Mouse (Mus musculus) spleen, adult 2 months (tissue): ENCODE results near the gene Ndufaf3. TPM values are rescaled to one million over a fixed set of nuclear protein-coding genes. Genes with fewer than 3 reads are reported as not detected.
A peak's percentile ranks its signal among the peaks of the same experiment; 100 is the strongest.

Experiments used
- DNase-seq, 2 experiments: peaks; one replicate each; pipeline versions ENCODE4 v3.0.0 to v3.0.0-alpha.2; 2012 to 2021; ENCODE audit warnings: low spot score in 2 of 2, low read depth in 1 of 2
- H3K27ac ChIP-seq: fragments of 200-500 bp; 2 replicates; pipeline ENCODE4 v1.5.1; 2012; ENCODE audit warnings: low read length, inconsistent platforms; ENCODE audit not compliant: insufficient read depth
- H3K27me3 ChIP-seq: fragments of 200-500 bp; 2 replicates; pipeline ENCODE4 v1.6.1; 2012; ENCODE audit warnings: mild to moderate bottlenecking, moderate library complexity, low read length, inconsistent platforms; ENCODE audit not compliant: control insufficient read depth, insufficient read depth
- H3K36me3 ChIP-seq: fragments of 200-500 bp; 2 replicates; pipeline ENCODE4 v1.6.1; 2012; ENCODE audit warnings: mild to moderate bottlenecking, low read length, inconsistent platforms; ENCODE audit not compliant: control insufficient read depth, insufficient read depth
- H3K4me1 ChIP-seq: fragments of 200-500 bp; 2 replicates; pipeline ENCODE4 v1.6.1; 2011; ENCODE audit warnings: inconsistent platforms; ENCODE audit not compliant: control insufficient read depth, insufficient read depth, insufficient read length
- H3K4me3 ChIP-seq: fragments of 200-500 bp; 2 replicates; pipeline ENCODE4 v1.5.1; 2011; ENCODE audit warnings: mild to moderate bottlenecking, inconsistent platforms; ENCODE audit not compliant: insufficient read depth, insufficient read length; ENCODE audit errors: extremely low read depth
- CTCF ChIP-seq: fragments of 200-500 bp; IDR thresholded peaks from 2 replicates; pipeline ENCODE4 v1.5.1; 2011; ENCODE audit warnings: mild to moderate bottlenecking, inconsistent platforms; ENCODE audit not compliant: insufficient read depth, insufficient read length, insufficient replicate concordance; ENCODE audit errors: extremely low read depth
- POLR2A ChIP-seq: fragments of 200-500 bp; IDR thresholded peaks from 2 replicates; pipeline ENCODE4 v1.6.1; 2011; ENCODE audit warnings: low read depth, low read length, inconsistent platforms
- WGBS: fragments of 180-500 bp; shearing (Covaris S2); methylation state at CpG from one replicate; pipeline ENCODE4 v1.1.7; 2018; 5-methylcytosine and 5-hydroxymethylcytosine counted together
- polyA plus RNA-seq: library from polyadenylated mRNA; depleted of rRNA; stranded (reverse); fragments of >200 nt; gene quantifications from 2 replicates; pipeline ENCODE4 v1.2.3, GENCODE M21; 2012

Gene Ndufaf3
- polyA plus RNA-seq, 1 experiment, result 23.1 TPM

- Histone ChIP-seq H3K27me3 (no peaks in the 10 kb centered on the region), H3K4me1 (peaks cover 3% of the 10 kb centered on the region; the same call in 1 of the 2 replicates), H3K36me3 (peaks cover 4% of the 10 kb centered on the region; the same call in 1 of the 2 replicates), H3K4me3 (peak within 1 kb of the TSS; percentile 96), H3K27ac (peak within 1 kb of the TSS; percentile 88)
- 9% methylated on average over 51 of the region's 51 CpGs for WGBS
- TF ChIP-seq POLR2A (peak; percentile 48; the same call in 1 of the 2 replicates), CTCF (no peak)
- DNase-seq, result peak; percentile 85 to 92
Measured at GRCm38 (mm10) chr9:108578545-108579343, 11.5 kb upstream of the Ndufaf3 start, which contains the start of gene Wdr6. Wdr6 (minus strand) TSS chr9:108578739.

GRCm38 (mm10) chr9:108577934-108578544, 10.8 kb upstream of the Ndufaf3 start:
- Histone ChIP-seq H3K4me3 (peak overlapping the region; percentile 96), H3K27me3 (no peaks in the 10 kb centered on the region), H3K4me1 (peaks cover 3% of the 10 kb centered on the region; the same call in 1 of the 2 replicates), H3K27ac (peak overlapping the region; percentile 88), H3K36me3 (peaks cover 6% of the 10 kb centered on the region)
- no peak for TF ChIP-seq POLR2A
- WGBS, result 1% methylated on average over 24 of the region's 24 CpGs
- no peak for DNase-seq

GRCm38 (mm10) chr9:108577025-108577424, 9.8 kb upstream of the Ndufaf3 start:
- H3K27me3 ChIP-seq, result no peaks in the 10 kb centered on the region
- H3K36me3 ChIP-seq, result peaks cover 10% of the 10 kb centered on the region
- H3K4me1 ChIP-seq, result peaks cover 3% of the 10 kb centered on the region; the same call in 1 of the 2 replicates
- no peak overlapping the region for H3K27ac ChIP-seq
- TF ChIP-seq CTCF, result no peak
- TF ChIP-seq POLR2A, result no peak
- no peak for DNase-seq
- no peak overlapping the region for H3K4me3 ChIP-seq
- WGBS, result 60% methylated on average over 6 of the region's 6 CpGs

- Histone ChIP-seq H3K4me3 (no peak overlapping the region), H3K4me1 (peaks cover 3% of the 10 kb centered on the region; the same call in 1 of the 2 replicates), H3K27ac (no peak overlapping the region), H3K36me3 (peaks cover 15% of the 10 kb centered on the region), H3K27me3 (no peaks in the 10 kb centered on the region)
- TF ChIP-seq CTCF (no peak), POLR2A (no peak)
- no peak for DNase-seq
- WGBS, result 92% methylated on average over 37 of the region's 37 CpGs
Measured at GRCm38 (mm10) chr9:108575321-108576297, 8.4 kb upstream of the Ndufaf3 start.

GRCm38 (mm10) chr9:108574921-108575320, 7.7 kb upstream of the Ndufaf3 start:
- Histone ChIP-seq H3K27ac (no peak overlapping the region), H3K27me3 (no peaks in the 10 kb centered on the region), H3K4me3 (no peak overlapping the region), H3K4me1 (peaks cover 3% of the 10 kb centered on the region; the same call in 1 of the 2 replicates), H3K36me3 (peaks cover 15% of the 10 kb centered on the region)
- WGBS, result 80% methylated on average over 12 of the region's 12 CpGs
- no peak for TF ChIP-seq CTCF
- no peak for DNase-seq
